Mouse (Mus musculus) layer of hippocampus, postnatal 36 days (tissue): Measurements from ENCODE around the gene Gldc. TPM values are rescaled to one million over a fixed set of nuclear protein-coding genes. Genes with fewer than 3 reads are reported as not detected.

Experiments used
- DNase-seq, 2 experiments: peaks; one replicate each; pipeline ENCODE4 v3.0.0; 2022
- total RNA-seq, 2 experiments: library from RNA; stranded (reverse); gene quantifications; 2 replicates each; pipeline ENCODE4 v1.2.3; 2021

The Gldc gene
- total RNA-seq, 2 experiments from 2014 or later: 34.3 to 35.6 TPM

GRCm38 (mm10) chr19:30107221-30107845, 67.9 kb downstream of the Gldc start:
- DNase-seq: no peak

GRCm38 (mm10) chr19:30105045-30105842, 70.0 kb downstream of the Gldc start:
- no peak for DNase-seq

GRCm38 (mm10) chr19:30102620-30103019, 72.6 kb downstream of the Gldc start:
- DNase-seq: no peak

GRCm38 (mm10) chr19:30100571-30100970, 74.7 kb downstream of the Gldc start:
- DNase-seq: no peak

- DNase-seq: no peak
Measured at GRCm38 (mm10) chr19:30097039-30097438, 78.2 kb downstream of the Gldc start.

GRCm38 (mm10) chr19:30096186-30096585, 79.0 kb downstream of the Gldc start:
- no peak for DNase-seq

- DNase-seq: no peak
Measured at GRCm38 (mm10) chr19:30091644-30092295, 83.5 kb downstream of the Gldc start.

- DNase-seq: no peak
Measured at GRCm38 (mm10) chr19:30090163-30090562, 85.1 kb downstream of the Gldc start.

GRCm38 (mm10) chr19:30065797-30066196, 109.4 kb downstream of the Gldc start:
- DNase-seq: no peak

- no peak for DNase-seq
Measured at GRCm38 (mm10) chr19:30054218-30054617, 121.0 kb downstream of the Gldc start.

GRCm38 (mm10) chr19:30051479-30051878, 123.8 kb downstream of the Gldc start:
- no peak for DNase-seq

- DNase-seq: no peak
Measured at GRCm38 (mm10) chr19:30050584-30050983, 124.6 kb downstream of the Gldc start.

Other genes with a start within 250 kb of the Gldc start
- gene Trpd52l3, start 171.6 kb downstream of the Gldc start, total RNA-seq: not detected
- gene Uhrf2, start 144.9 kb downstream of the Gldc start, total RNA-seq: 10 to 100 TPM; 67.2 to 82.8 TPM
- not detected for gene Mbl2, start 57.5 kb upstream of the Gldc start, total RNA-seq